Mouse (Mus musculus) liver, adult 2 months (tissue): ENCODE results near the gene 5830473C10Rik. TPM values are rescaled to one million over a fixed set of nuclear protein-coding genes. Genes with fewer than 3 reads are reported as not detected.
A peak's percentile ranks its signal among the peaks of the same experiment; 100 is the strongest.

Source experiments
- DNase-seq: peaks from one replicate; pipeline ENCODE4 v3.0.0-alpha.2; 2011; ENCODE audit warnings: low read depth, low spot score; ENCODE audit errors: extremely low read depth
- H3K27ac ChIP-seq: fragments of 200-500 bp; replicated peaks from 2 replicates; pipeline ENCODE4 v1.5.1; 2012; ENCODE audit warnings: low read depth, mild to moderate bottlenecking, control low read depth, inconsistent platforms, low read length; ENCODE audit not compliant: insufficient read depth
- H3K27me3 ChIP-seq: fragments of 200-500 bp; 2 replicates; pipeline ENCODE4 v1.6.1; 2012; ENCODE audit warnings: mild to moderate bottlenecking, moderate library complexity, low read length, inconsistent platforms; ENCODE audit not compliant: control insufficient read depth, insufficient read depth
- H3K36me3 ChIP-seq: fragments of 200-500 bp; 2 replicates; pipeline ENCODE4 v1.6.1; 2012; ENCODE audit warnings: low read length, inconsistent platforms; ENCODE audit not compliant: control insufficient read depth, insufficient read depth
- H3K4me1 ChIP-seq: fragments of 200-500 bp; 2 replicates; pipeline ENCODE4 v1.6.1; 2011; ENCODE audit warnings: low read length; ENCODE audit not compliant: control insufficient read depth, insufficient read depth
- H3K4me3 ChIP-seq: fragments of 200-500 bp; 2 replicates; pipeline ENCODE4 v1.5.1; 2011; ENCODE audit warnings: low read depth, mild to moderate bottlenecking, control low read depth, low read length, moderate library complexity; ENCODE audit not compliant: insufficient read depth
- H3K79me2 ChIP-seq: fragments of 200-500 bp; 2 replicates; pipeline ENCODE4 v1.6.1; 2012; ENCODE audit warnings: inconsistent platforms, mild to moderate bottlenecking, low read length, moderate library complexity; ENCODE audit not compliant: control insufficient read depth, insufficient read depth
- H3K9ac ChIP-seq: fragments of 200-500 bp; 2 replicates; pipeline ENCODE4 v1.6.1; 2012; ENCODE audit warnings: low read depth, mild to moderate bottlenecking, control low read depth, inconsistent platforms, low read length
- CTCF ChIP-seq: fragments of 200-500 bp; IDR thresholded peaks from 2 replicates; pipeline ENCODE4 v1.5.1; 2011; ENCODE audit warnings: low read depth, low read length, control low read depth
- POLR2A ChIP-seq: fragments of 200-500 bp; IDR thresholded peaks from 2 replicates; pipeline ENCODE4 v1.6.1; 2011; ENCODE audit warnings: low read length, control low read depth; ENCODE audit not compliant: insufficient read depth; ENCODE audit errors: extremely low read depth
- WGBS: fragments of 180-500 bp; shearing (Covaris S2); methylation state at CpG from one replicate; pipeline ENCODE4 v1.1.7; 2018; 5-methylcytosine and 5-hydroxymethylcytosine counted together
- polyA plus RNA-seq: library from polyadenylated mRNA; depleted of rRNA; stranded (reverse); fragments of >200 nt; gene quantifications from 2 replicates; pipeline ENCODE4 v1.2.3, GENCODE M21; 2012
- total RNA-seq: library from RNA; depleted of rRNA; stranded (reverse); fragments of >200 nt; gene quantifications from 2 replicates; pipeline ENCODE4 v1.2.3, GENCODE M21; 2014

5830473C10Rik gene
- total and polyA plus RNA-seq, 2 experiments = 22.2 to 36.0 TPM

- peaks cover 31% of the 10 kb centered on the region for H3K36me3 ChIP-seq
- TF ChIP-seq POLR2A = no peak
- TF ChIP-seq CTCF = no peak
- 85% methylated on average over 3 of the region's 3 CpGs for WGBS
These were observed 67.1 kb downstream of the 5830473C10Rik start for GRCm38 (mm10) chr5:90628011-90628410.

DNA sequence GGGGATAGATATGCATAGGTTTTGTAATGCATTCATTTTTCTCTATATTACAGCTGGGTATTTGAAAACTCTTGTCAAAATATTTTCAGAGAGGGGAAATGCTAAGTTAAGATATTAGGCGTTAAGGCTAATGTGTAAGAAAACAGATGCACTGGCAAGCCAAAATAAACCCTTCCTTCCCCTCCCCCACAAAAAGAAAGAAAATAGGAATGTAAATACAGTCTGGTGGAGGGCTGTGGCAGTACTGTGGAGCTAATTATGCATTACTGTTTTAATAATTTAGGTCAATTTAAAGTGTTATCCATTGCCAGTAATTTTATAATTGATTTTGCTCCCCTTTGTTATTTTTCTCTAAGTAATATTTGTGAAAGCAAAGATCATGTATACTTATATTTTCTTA, 67.6 kb downstream of the 5830473C10Rik start:
- Histone ChIP-seq H3K27ac (no peak overlapping the region), H3K4me1 (no peaks in the 10 kb centered on the region), H3K79me2 (no peaks in the 10 kb centered on the region; the same call in 1 of the 2 replicates), H3K4me3 (no peak overlapping the region), H3K9ac (no peak overlapping the region), H3K36me3 (peaks cover 31% of the 10 kb centered on the region), H3K27me3 (no peaks in the 10 kb centered on the region)
- 75% methylated on average over 1 of the region's 1 CpGs for WGBS
- TF ChIP-seq POLR2A (no peak), CTCF (no peak)
- no peak for DNase-seq

More at GRCm38 (mm10) chr5:90628011-90628410, 67.1 kb downstream of the 5830473C10Rik start:
- H3K27ac ChIP-seq = no peak overlapping the region
- H3K79me2 ChIP-seq = no peaks in the 10 kb centered on the region; the same call in 1 of the 2 replicates
- DNase-seq = no peak
- H3K4me3 ChIP-seq = no peak overlapping the region
- no peak overlapping the region for H3K9ac ChIP-seq
- no peaks in the 10 kb centered on the region for H3K4me1 ChIP-seq
- H3K27me3 ChIP-seq = no peaks in the 10 kb centered on the region

DNA sequence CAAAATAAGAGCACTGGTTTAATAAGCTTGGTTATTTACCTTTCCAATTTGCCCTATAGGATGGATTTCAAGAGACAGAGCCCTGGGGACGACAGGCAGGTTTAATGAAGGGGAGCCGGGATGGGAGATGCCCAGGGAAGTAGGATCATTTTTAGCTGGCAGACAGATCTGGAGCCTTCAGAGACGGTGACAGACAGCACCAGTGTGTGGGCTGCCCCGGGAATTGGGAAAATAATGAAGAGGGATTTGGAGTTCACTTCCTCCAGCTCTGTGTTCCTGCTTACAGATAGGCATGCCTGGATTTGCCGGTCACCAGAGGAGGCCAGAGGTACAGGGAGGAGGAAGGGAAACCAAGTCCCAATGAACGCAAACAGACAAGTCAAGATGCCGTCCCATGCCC, 74.0 kb downstream of the 5830473C10Rik start:
- 98% methylated on average over 7 of the region's 7 CpGs for WGBS

GRCm38 (mm10) chr5:90640286-90641217, 79.6 kb downstream of the 5830473C10Rik start, which contains the start of gene Rassf6:
Gene Rassf6, minus strand, starts transcription at chr5:90640657.
- peak within 1 kb of the TSS; percentile 98 for H3K27ac ChIP-seq
- TF ChIP-seq CTCF = 0 out of 2 replicates have a peak, but pooled peaks have one; percentile 1
- peak; percentile 64 for TF ChIP-seq POLR2A
- H3K27me3 ChIP-seq = no peaks in the 10 kb centered on the region

More for the DNA sequence above, 74.0 kb downstream of the 5830473C10Rik start:
- TF ChIP-seq CTCF = no peak
- TF ChIP-seq POLR2A = no peak
- no peak for DNase-seq
- Histone ChIP-seq H3K9ac (no peak overlapping the region), H3K27me3 (no peaks in the 10 kb centered on the region), H3K4me1 (peaks cover 3% of the 10 kb centered on the region; the same call in 1 of the 2 replicates), H3K36me3 (peaks cover 12% of the 10 kb centered on the region), H3K4me3 (no peak overlapping the region), H3K27ac (no peak overlapping the region), H3K79me2 (peaks cover 4% of the 10 kb centered on the region; the same call in 1 of the 2 replicates)

GRCm38 (mm10) chr5:90641218-90641610, 80.3 kb downstream of the 5830473C10Rik start:
- Histone ChIP-seq H3K4me3 (peak overlapping the region; percentile 44), H3K27me3 (no peaks in the 10 kb centered on the region), H3K79me2 (no peaks in the 10 kb centered on the region), H3K36me3 (no peaks in the 10 kb centered on the region), H3K27ac (peak overlapping the region; percentile 98), H3K4me1 (no peaks in the 10 kb centered on the region; the same call in none of the 2 replicates), H3K9ac (peak overlapping the region; percentile 61)
- WGBS = 27% methylated on average over 10 of the region's 10 CpGs
- DNase-seq = peak; percentile 88
- TF ChIP-seq POLR2A (no peak), CTCF (no peak)

More at GRCm38 (mm10) chr5:90640286-90641217, 79.6 kb downstream of the 5830473C10Rik start, which contains the start of gene Rassf6:
- no peaks in the 10 kb centered on the region for H3K79me2 ChIP-seq
- 5% methylated on average over 26 of the region's 26 CpGs for WGBS
- peak within 1 kb of the TSS; percentile 61 for H3K9ac ChIP-seq
- H3K36me3 ChIP-seq = peaks cover 3% of the 10 kb centered on the region
- no peaks in the 10 kb centered on the region; the same call in none of the 2 replicates for H3K4me1 ChIP-seq
- DNase-seq = peak; percentile 98
- peak within 1 kb of the TSS; percentile 58 for H3K4me3 ChIP-seq
